Mouse (Mus musculus) layer of hippocampus, adult 2 months (tissue): Measurements from ENCODE around the gene Itpr3. TPM values are rescaled to one million over a fixed set of nuclear protein-coding genes. Genes with fewer than 3 reads are reported as not detected.

Experiments used
- DNase-seq, 2 experiments: peaks; one replicate each; pipeline ENCODE4 v3.0.0; 2022; ENCODE audit warnings: low spot score in 2 of 2
- H3K27ac ChIP-seq: fragments of 200-600 bp; 2 replicates; pipeline ENCODE4 v1.8.1; 2022
- H3K4me3 ChIP-seq: fragments of 200-600 bp; 2 replicates; pipeline ENCODE4 v1.8.1; 2022; ENCODE audit warnings: mild to moderate bottlenecking
- CTCF ChIP-seq: fragments of 200-600 bp; conservative IDR thresholded peaks from 2 replicates; pipeline ENCODE4 v1.8.1; 2022; ENCODE audit warnings: antibody characterized with exemption, mild to moderate bottlenecking, moderate library complexity
- microRNA-seq, 2 experiments: library from miRNA; unstranded; fragments of <30 nt; microRNA quantifications; one replicate each; pipeline ENCODE4 v1.2.0; 2021
- total RNA-seq, 2 experiments: library from RNA; stranded (reverse); gene quantifications; 2 replicates each; pipeline ENCODE4 v1.2.3; 2021

Itpr3 gene
- total RNA-seq, 2 experiments from 2014 or later, result 2.6 to 3.6 TPM

DNA sequence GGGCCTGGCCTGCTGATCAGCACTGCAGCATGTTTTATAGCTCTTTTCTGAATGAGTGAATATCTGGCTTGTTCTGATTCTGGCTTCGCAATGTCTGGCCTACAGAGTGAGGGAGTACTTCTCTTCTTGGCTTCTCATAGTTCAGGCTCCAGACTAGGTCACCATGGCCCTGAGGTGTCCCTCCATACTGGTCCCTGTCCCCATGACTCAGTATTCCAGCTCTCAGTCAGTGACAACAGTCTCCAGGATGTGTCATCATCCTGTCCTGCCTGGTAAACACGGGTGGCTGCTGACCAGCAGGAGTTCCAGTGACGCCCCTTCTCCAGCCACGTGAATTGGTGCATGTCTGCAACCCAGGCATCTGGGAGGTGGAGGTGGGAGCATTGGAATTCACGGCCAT is 114.0 kb downstream of the Itpr3 start:
- Histone ChIP-seq H3K4me3 (no peak overlapping the region), H3K27ac (no peak overlapping the region)
- DNase-seq, result no peak
- no peak for TF ChIP-seq CTCF

Small RNA genes within 50 kb of the gene (microRNA-seq; reads per million reads assigned to microRNA genes)
- 0 reads per million in 2 experiments for gene Mir7677

Other genes starting within 250 kb of the Itpr3 start
- gene Nkx2-5, start 212.3 kb upstream of the Itpr3 start, total RNA-seq, result not detected
- gene Kifc5b, start 140.2 kb upstream of the Itpr3 start, total RNA-seq, result 1 to 10 TPM; 2.8 to 3.3 TPM
- gene Phf1, start 124.3 kb upstream of the Itpr3 start, total RNA-seq, result 10 to 100 TPM; 31.4 to 33.9 TPM
- 10 to 100 TPM; 91.3 to 95.8 TPM for gene Cuta, start 117.7 kb upstream of the Itpr3 start, total RNA-seq
- gene Syngap1, start 116.1 kb upstream of the Itpr3 start, total RNA-seq, result 100 to 1,000 TPM; 463 to 497 TPM
- gene Zbtb9, start 84.1 kb upstream of the Itpr3 start, total RNA-seq, result 10 to 100 TPM; 14.8 to 15.7 TPM
- 10 to 100 TPM; 12.7 to 14.3 TPM for gene Bak1, start 28.3 kb upstream of the Itpr3 start, total RNA-seq
- gene Uqcc2, start 76.6 kb downstream of the Itpr3 start, total RNA-seq, result 100 to 1,000 TPM; 182 to 220 TPM
- gene Ip6k3, start 110.5 kb downstream of the Itpr3 start, total RNA-seq, result under 1 TPM; 0.15 to 0.20 TPM
- 10 to 100 TPM; 44.6 to 44.7 TPM for gene Lemd2, start 147.2 kb downstream of the Itpr3 start, total RNA-seq